Mouse (Mus musculus) liver, postnatal 0 days (tissue): ENCODE results near the gene H2-Ob.

Experiments
- CTCF ChIP-seq: sonication (generic); IDR thresholded peaks from 2 replicates; pipeline ENCODE4 v1.5.1; 2016; ENCODE audit warnings: antibody characterized with exemption, low read depth
- EP300 ChIP-seq: IDR thresholded peaks from 2 replicates; pipeline ENCODE4 v1.6.1; 2016; ENCODE audit warnings: antibody characterized with exemption, low read depth, mild to moderate bottlenecking

- TF ChIP-seq EP300: no peak
- TF ChIP-seq CTCF: no peak
These were observed 62.2 kb downstream of the H2-Ob start for GRCm38 (mm10) chr17:34300691-34301566.
